Mouse (Mus musculus) kidney, adult 8-10 months (tissue): ENCODE data around the gene Ank3.

Source experiments
- DNase-seq, 2 experiments: peaks; one replicate each; pipeline ENCODE4 v3.0.0; 2022

Ank3 gene

DNA sequence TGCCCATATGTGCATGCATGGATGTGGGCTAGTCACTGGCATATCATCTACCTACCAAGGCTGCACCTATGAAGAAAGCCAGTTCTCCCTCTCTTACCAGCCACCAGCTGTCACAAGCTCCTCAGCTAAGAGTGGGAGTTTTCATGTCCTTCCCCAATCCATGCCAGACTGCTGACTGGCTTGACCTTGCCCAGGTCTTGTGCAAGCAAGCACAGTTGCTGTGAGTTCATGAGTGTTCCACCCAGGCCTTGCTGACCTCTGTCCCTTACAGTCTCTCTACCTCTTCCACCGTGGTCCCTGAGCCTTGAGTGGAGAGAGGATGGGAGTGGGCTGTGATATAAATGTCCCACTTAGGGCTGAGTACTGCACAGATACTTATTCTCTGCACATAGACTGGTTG, 287.8 kb downstream of the Ank3 start:
- DNase-seq: no peak

DNA sequence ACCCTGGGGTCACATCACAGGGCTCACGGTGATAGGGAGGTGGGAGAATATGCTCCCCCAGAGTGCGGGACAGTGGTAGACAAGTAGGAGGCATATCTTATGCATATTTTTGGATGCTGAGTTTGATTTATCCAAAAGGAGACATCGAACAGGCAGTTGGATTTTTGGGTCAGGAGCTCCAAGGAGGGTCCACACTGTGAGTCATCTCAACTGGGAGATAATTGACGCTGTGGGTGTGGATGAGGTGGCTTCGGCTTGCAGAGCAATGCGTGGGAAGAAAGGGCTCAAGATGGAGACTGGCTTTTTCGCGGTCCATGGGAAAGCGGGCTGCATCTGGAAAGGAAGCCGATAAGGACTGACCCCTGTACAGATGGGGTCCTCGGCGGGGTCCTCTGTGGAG, 290.5 kb downstream of the Ank3 start:
- DNase-seq: no peak

GRCm38 (mm10) chr10:69690131-69690960, 291.8 kb downstream of the Ank3 start:
- DNase-seq: no peak

DNA sequence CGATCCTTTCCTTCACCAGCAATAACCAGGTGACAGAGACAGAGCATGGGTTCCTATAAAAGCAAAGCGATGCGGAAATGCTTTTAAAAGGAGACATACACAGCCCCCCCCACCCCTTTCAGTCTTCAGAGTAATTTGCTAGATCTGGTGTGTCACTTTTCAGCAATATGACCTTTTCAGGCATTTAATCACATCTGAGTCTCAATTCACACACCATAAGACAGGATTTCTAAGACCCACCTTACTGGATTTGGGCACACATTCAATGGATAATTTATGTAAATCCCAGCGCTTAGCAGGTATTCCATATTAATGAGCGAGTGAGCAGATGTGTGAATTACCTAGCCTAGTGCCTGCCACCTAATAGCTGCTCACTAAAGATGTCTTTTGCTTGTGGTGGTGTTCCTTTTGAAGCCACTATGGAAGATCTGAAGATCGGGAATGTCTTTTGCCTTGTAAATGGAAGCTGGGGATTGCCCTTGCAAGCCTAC, 292.4 kb downstream of the Ank3 start:
- DNase-seq: no peak

DNA sequence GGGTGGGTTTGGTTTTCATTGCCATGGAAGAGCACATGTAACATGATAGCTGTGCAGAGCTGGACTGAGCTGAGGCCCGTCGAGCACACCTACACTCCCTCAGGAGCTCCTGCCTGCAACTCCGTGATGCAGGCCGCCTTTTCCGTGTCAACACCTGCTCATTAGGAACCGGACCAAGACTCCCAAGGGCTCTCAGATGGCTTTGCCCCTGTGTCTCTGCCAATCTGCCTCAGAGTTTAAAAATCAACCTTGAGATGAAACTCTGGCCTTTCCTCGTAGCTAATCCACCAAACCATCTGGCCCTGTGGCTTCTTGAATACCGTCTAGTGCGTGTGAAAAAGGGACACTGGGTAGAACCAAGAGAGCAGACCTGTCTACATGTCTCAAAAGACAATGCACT, 297.4 kb downstream of the Ank3 start:
- DNase-seq: peak; percentile 19 to 55

- DNase-seq: no peak
Observed at GRCm38 (mm10) chr10:69698699-69699098, 300.1 kb downstream of the Ank3 start.

DNA sequence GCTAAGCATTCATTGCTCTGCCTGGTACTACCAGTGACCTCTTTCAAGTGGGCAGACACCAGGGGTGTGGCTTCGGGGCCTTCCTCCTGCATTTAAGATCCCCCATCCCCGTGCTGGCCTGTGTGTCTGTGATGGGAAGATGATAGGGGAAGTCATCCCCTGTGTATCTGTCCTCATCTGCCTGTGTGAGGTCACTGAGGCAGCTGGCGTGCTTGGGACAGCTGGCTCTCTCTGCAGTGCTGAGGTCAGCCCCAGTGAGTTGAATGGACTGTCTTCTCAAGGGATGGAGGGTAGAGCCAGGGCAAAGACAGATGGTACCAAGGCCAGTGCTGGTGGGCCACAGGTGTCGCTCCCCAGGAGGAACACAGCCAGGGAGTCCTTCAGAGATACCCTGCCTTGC, 302.7 kb downstream of the Ank3 start:
- no peak for DNase-seq

- no peak for DNase-seq
Observed at GRCm38 (mm10) chr10:69705806-69706768, 307.5 kb downstream of the Ank3 start.

DNA sequence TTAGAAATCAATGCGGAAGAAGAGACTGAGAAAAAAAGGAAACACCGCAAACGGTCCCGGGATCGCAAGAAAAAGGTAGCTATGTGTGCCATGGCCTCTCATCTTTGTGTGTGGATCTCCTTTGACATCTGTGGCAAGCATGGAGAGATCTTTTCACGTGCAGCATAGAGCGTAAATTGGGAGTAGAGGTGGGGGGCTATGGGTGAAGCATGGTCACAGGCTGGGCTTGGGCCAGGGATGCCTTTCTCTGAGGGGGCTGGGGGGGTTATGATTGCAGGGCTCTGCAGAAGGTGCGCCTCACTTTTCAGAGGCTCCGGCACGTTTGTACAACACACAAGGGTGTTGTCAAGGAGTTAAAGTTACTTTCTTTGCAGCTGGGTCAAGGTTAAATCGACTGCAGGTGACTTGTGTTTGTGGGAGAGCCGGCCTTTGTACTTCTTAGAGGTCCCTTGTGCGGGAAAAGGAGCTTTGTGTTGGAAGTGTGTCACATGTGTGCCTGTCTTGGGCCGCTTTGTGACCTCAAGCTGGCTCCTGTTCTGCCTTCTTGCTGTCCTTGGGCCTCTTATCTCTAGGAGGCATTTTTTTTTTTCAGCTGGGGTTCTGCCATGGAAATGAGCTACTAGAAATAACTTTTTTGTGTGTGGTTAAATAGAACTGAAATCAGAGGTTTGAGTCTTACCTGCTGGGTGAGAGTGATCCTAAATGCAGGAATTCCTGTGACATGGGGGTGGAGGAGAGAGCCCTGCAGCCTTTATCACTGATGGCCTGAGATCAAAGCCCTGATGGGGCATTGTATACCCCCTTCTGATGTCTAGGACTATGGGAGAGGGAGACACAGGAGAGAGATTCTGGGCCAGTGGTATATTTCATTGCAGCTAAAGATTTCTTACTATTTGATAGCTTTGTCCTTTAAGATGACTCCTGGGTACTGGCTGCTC, 308.5 kb downstream of the Ank3 start:
- no peak for DNase-seq

GRCm38 (mm10) chr10:69707844-69708550, 309.4 kb downstream of the Ank3 start:
- DNase-seq: no peak

- no peak for DNase-seq
Observed at GRCm38 (mm10) chr10:69709631-69710030, 311.1 kb downstream of the Ank3 start.

DNA sequence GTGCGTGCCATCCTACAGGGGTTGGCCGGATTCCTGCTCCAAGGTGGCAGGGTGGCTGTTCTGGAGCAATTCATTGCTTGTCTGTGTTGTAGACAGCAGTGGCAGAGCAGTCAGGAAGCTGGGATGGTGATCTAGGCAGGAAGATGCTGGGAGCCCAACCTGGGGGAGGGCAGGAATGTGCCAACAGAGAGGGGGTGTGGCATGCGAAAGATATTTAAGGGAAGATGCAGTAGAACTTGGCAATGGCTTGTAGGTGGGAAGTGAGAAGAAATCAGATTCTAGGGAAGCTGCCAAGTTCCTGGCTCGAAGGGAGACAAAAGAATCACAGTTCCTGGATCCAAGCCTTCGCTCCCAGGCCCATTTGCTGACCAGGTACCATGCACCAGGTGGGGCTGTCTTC, 312.2 kb downstream of the Ank3 start:
- no peak for DNase-seq

DNA sequence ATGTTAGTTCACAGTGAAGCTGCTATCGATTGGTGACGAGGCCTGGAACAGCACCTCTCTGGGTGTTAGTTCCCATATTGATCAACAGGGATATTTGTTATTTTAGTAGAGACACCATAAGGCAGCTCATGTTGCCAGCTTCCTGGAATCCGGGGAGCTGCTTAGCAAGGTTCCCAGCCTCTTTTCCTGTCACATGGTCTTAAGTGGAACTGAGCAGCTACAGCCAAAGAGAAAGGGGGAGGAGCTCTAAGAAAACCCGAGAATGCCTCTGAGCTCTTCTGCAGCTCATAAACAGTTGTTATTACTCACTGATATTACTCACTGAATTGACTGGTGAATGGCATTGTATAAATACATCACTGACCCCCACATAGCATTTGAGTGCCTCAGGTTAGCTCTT, 318.3 kb downstream of the Ank3 start:
- DNase-seq: no peak

DNA sequence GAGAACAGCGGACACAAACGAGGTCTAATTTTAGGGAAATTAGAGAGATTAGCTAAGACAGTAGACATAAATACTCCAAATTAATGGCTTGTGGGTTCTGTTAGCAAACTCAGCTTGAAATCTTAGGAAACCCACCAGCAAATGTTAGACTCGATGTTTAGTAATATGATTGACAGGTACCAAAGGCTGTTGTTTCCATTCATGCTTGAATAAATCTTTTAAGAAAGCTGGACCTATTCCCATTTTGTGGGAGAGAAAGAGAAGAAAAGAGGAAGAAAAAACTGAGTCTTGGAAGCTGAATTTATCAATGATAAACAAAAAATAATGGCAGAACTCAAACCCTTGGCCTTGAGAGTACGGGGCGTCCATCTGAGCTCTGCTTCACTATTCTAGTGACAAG, 320.8 kb downstream of the Ank3 start:
- DNase-seq: no peak

GRCm38 (mm10) chr10:69719901-69720415, 321.4 kb downstream of the Ank3 start:
- peak; percentile 38 to 62 for DNase-seq

GRCm38 (mm10) chr10:69720452-69720851, 321.9 kb downstream of the Ank3 start:
- peak; percentile 13 to 18 for DNase-seq

- DNase-seq: no peak
Observed at GRCm38 (mm10) chr10:69720899-69721490, 322.4 kb downstream of the Ank3 start.

DNA sequence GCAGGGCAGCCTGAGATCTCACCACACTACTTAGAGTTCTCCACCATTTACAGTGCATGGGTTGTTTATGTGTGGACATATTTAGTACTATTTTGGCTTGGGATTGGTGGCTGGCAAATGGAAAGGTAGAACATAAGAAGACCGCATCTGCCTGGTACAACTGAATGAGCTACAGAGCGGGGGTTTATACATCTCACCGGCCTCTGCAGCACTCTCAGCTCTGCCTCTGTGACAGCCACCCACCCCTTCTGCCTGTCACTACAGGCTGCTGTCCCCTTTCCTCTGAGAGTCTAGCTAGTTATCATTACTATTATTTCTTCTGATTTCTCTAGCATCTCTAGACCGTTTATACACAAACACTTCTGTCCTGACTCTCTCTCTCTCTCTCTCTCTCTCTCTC, 325.6 kb downstream of the Ank3 start:
- DNase-seq: no peak

DNA sequence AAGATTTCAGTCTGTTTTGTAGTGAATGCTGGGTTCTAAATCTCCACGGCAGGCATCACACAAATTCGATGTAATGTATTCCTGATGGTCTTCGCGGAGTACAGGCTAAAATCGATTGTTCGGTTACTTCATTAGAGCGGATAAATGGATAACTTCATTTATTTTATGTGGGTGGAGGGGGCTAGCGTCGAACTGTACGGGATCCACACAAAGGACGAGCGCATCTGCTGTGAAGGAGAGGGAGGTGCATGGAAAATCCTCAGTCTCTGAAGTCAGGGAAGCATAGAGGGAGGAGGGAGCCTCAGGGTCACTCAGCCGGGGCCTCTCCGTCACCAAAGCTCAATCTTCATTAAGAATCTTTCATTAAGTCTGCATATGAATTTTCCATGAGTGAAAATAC, 326.5 kb downstream of the Ank3 start:
- no peak for DNase-seq

- no peak for DNase-seq
Observed at GRCm38 (mm10) chr10:69726265-69726664, 327.7 kb downstream of the Ank3 start.

GRCm38 (mm10) chr10:69726806-69727205, 328.2 kb downstream of the Ank3 start:
- DNase-seq: peak; percentile 15 to 16
